Mouse (Mus musculus) spleen, postnatal 4 days (tissue): Measurements from ENCODE around the gene Pbxip1.
"Not testable (repeated sequence)": the region's sequence is repeated elsewhere in the genome, so short reads cannot be mapped to it uniquely, and the experiment has no call there.

Source experiments
- DNase-seq, 2 experiments: peaks; one replicate each; pipeline ENCODE4 v3.0.0; 2022; ENCODE audit warnings: low spot score in 2 of 2

The Pbxip1 gene

GRCm38 (mm10) chr3:89409701-89410100 lies 26.8 kb upstream of the Pbxip1 start:
- no peak for DNase-seq

- DNase-seq: no peak
Observed at GRCm38 (mm10) chr3:89410864-89411263, 25.6 kb upstream of the Pbxip1 start.

DNA sequence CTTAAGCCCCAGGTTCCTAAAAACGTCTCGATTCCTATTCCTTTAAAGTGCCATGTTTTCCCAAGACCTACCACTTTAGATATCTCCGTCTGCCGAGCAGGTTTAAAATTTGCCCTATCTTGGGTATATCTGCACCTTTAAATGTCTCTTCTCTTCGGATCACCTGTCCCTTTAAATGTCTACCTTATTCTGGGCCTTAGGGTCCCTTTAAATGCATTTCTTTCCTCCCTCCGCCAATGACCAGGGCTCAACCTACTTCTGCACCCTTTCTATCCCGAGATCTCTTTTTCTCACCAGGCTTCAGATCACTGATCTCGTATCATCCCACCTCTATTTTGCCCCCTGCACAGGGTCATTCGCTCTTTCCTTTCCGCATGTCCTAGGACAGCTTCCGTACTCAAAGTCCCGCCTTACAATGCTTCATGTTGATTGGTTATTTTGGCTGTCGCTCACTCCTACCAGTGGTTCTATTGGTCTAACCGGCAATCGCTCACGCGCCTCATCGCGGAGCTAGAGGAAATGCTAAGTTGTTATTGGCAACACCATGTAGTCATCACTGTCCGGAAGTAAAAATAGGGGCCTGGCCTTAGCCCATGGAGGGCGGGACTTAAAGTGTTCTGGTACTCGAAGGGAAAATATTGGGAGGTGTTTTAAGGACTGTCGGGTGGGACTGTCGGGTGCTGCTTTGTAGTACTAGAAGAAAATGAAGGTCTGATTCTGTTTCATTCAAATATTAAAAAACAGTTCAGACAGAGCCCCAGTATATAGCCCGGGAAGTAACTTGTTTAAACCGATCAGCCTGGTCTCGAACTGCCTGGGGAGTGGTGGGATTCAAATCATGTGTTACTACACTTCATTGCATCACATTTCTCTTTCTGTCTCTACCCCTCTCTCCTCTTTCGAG lies 24.8 kb upstream of the Pbxip1 start, which contains the start of gene Flad1:
Gene Flad1, minus strand, starts transcription at position 381 of the 904 bp plus-strand sequence.
- peak; percentile 98 for DNase-seq

GRCm38 (mm10) chr3:89416158-89416557 lies 20.3 kb upstream of the Pbxip1 start:
- no peak for DNase-seq

DNA sequence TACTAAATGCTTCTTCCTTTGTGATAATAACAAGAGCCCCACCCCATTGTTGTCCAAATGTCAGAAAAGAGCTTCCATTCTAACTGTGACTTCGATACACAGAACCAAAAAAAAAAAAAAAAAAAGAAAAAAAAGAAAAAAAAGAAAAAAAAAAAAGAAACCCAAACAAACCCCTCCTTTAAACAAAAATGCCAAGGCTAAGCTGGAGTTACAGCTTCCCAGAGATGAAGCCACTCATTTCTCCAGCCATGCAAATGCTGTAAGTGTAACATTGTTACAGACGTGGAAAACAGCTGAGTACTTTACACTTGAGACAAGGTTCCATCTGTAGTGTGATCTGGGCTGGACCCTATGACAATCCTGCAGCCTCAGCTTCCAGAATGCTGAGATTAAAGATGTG lies 19.4 kb upstream of the Pbxip1 start:
- DNase-seq: no peak

- no peak for DNase-seq
Observed at GRCm38 (mm10) chr3:89417840-89418169, 18.7 kb upstream of the Pbxip1 start.

DNA sequence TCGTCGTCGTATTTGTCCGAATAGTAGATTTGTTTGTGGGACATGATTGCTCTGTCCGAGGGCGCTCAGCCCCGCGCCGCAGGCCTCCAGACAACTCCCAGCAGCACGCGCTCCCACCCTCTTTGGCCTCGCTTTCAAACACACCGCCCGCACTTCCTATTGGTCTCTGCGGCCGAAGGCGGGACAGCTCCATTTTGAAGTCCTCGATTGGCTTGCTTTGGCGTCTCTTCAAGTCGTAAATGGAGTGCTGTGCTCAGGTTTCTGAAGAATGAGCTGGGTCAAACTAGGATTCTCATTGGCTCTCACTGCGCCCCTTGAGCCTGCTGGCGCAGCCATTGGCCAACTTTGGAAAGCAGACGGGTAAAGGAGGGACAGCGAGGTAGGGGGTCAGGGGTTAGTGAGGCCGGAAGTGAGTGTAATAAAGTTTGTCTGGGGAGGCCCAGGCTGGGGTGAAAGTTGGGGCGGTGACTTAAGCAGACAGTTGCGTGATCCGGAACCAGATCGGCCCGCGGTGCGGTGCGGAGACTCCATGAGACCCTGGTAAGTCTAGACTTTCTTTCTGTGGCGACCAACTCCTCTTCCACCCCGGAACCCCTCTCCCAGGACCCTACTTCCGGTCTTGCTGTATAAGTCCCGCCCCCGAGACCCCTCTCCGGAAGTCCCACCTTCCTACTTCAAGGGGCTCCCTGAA lies 18.2 kb upstream of the Pbxip1 start, which contains the start of the genes Cks1b and Shc1:
Gene Cks1b, minus strand, starts transcription at position 214 of the 691 bp plus-strand sequence.
Gene Shc1, plus strand, starts transcription at position 274 of the 691 bp plus-strand sequence.
- DNase-seq: peak; percentile 91 to 93

- DNase-seq: peak; percentile 63 to 78
Observed at GRCm38 (mm10) chr3:89418861-89419250, 17.6 kb upstream of the Pbxip1 start.

DNA sequence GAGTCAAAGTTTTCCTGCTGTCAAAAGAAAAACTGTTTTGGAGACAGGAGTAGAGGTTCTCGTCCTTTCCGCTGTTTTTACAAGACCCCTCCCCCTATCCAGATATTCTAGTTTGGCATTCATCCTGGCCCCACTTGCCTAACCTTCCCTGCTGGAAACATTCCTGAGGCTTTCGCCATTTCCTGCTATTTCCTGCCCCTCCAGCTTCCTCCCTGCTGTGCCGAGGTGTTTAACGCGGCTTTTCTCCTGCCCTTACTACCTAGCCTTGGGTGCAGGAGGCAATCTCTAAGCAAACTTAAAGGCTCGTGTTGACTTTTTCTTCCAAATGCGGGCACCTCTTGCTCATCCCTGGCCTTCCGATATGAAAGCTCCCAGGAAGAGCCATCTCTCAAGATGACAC lies 16.9 kb upstream of the Pbxip1 start:
- no peak for DNase-seq

- DNase-seq: no peak
Observed at GRCm38 (mm10) chr3:89419981-89420380, 16.5 kb upstream of the Pbxip1 start.

DNA sequence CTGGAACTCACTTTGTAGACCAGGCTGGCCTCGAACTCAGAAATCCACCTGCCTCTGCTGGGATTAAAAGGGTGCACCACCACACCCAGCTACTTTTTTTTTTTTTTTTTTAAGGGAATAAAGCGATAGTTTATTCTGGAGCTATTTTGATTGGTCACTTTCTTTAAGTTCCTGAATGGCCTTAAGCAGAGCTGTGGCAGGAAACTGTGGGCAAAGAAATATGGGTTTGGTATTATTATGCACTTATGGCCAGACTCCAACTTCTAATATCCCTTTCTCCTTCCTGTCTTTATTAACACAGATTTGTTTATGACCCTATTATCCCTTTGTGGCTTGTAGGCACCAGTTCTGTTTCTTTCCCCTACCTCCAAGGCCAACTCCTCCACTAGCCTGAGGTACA lies 16.1 kb upstream of the Pbxip1 start:
- no peak for DNase-seq

DNA sequence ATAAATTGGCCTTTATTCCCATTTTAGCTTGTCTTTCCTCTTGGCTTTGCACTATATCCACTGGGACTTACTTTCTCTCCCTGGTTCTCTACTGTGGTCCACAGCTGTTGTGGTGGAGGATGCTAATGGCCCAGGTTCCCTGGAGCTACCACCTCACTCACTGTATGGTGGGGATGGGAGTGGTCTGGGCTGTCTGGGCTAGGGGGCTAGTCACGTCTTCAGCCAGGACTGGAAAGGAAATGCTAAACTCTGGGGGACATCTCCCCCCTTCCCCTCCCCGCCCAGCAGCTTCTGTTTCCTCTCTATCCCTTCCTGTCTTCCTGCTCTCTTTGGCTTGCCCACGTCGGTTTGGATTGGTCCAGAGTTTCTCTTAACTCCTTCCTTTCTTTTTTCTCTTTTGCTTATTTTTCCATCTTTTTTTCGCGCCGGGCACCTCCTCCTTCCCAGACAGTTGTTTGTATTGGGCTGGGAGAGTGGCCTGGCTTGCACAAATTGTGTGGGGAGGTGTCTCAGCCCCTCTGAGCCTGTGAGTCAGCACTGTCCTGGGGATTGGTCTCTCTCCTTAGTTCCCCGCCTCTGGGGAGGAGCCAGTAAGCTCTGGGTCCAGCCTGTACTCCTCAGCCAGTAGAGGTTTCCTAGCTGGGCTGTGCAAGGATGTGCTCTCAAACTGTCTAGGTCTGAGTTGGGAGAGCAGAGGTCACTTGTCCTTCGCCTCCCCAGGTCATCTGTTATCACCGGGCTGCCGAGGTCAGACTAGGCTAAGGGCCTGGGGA lies 15.3 kb upstream of the Pbxip1 start:
- peak; percentile 80 to 82 for DNase-seq

- no peak for DNase-seq
Observed at GRCm38 (mm10) chr3:89421810-89422473, 14.6 kb upstream of the Pbxip1 start.

DNA sequence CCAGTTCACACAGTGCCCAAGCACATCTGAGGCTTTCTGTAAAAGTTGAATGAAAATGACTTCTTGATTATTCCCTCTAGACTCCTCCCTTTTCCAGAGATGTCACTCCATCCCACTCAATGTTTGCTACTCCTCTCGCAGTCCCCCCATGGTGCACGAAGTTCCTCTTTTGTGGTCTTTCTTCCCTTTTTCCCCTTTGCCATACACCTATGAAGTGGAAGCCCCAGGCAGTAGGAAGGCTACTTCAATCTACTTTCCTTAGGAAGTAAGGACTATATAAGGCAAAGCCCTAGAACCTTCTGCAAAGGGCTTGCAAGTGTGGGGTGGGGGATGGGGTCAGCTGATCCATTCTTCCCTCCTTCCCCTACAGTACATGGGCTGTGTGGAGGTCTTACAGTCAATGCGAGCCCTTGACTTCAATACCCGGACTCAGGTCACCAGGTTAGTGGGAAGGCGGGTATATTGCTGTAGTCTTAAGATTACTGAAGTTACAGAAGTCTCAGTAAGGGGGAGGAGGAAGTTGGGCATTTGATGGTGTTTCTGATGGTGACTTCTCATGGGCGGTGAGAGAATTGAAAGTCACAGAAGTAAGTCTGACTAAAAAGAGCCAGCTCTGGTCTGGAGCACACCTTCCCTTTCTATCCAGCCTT lies 13.8 kb upstream of the Pbxip1 start:
- no peak for DNase-seq

- DNase-seq: no peak
Observed at GRCm38 (mm10) chr3:89424416-89425140, 11.9 kb upstream of the Pbxip1 start.

DNA sequence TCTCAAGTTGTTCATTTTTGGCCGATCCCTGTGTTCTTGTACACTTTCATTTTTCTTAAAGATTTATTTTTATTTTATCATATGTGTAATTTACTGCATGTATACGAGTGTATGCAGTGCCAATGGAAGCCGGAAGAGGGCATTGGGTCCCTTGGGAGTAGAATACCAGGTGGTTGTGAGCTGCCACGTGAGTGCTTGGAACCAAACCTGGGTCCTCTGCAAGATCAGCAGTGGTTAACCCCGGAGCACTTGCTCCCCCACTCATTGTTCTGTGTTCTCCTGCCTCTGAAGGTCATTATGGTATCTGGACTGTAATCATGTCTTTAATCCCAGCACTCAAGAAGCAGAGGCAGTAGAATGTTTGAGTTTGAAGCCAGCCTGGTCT lies 11.4 kb upstream of the Pbxip1 start:
- DNase-seq: no peak

- DNase-seq: no peak
Observed at GRCm38 (mm10) chr3:89425876-89426275, 10.6 kb upstream of the Pbxip1 start.

DNA sequence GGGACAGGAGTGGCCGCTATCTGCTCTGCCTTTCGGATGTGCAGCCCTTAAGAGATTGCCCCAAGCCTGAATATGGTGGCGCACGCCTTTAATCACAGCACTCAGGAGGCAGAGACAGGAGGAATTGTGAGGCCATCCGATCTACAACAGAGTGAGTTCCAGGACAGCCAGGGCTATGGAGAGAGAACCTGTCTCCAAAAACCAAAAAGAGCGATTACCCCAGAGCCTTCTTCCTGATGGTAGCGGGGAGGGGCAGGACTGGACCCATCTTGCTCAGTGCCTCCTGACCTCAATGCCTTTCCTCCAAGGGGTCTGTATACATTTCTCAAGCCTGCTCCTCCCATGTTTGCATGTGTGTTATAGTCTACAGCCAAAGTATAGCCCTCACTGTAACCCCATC lies 7.5 kb upstream of the Pbxip1 start:
- not testable (repeated sequence) for DNase-seq

DNA sequence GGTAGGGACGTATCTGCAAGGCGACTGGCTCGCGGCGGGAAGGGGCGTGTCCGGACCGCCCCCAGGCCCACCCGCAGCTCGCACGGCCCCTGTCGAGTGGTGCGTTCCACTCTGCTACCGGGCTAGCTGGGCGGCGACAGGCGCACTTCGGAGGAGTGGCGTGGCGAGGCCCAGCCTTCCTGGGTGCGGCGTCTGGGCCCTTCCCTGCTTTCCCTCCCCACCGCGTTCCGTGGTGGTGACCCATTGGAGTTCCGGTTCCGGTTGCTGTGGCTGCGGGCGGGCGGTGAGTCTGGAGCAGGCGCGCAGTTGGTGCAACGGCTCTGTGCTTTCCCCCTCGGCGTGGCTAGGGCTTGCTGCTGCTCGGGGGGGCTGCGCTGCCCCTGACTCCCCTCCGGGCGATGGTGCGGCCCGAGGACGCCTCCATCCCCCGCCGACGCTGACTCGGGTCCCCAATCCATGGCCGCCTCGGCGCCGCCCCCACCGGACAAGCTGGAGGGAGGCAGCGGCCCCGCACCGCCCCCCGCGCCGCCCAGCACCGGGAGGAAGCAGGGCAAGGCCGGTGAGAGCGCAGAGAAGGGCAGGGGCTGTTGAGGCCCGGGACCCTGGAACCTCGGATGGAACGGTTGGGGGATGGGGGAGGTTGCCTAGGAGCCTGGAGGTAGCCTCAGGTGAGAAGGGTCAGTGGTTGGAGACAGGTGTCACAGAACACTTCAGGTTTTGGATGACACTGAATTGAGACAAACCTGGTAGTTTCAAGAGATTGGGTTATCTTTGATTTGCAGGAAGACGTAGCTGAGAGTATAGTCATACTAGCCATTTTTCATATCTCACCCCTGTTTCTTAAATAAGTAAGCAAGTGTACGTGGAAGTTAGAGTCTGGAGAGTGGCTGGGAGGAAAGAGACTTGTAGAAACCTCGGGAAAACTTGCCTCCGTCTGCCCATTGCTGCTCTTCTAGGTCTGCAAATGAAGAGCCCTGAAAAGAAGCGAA lies 6.0 kb upstream of the Pbxip1 start, which contains the start of gene Pygo2:
Gene Pygo2, plus strand, starts transcription at position 44 of the 989 bp plus-strand sequence.
- DNase-seq: peak; percentile 91 to 94
